Mouse (Mus musculus) forebrain, embryonic 14.5 days (tissue): ENCODE data around the gene Palm2. TPM values are rescaled to one million over a fixed set of nuclear protein-coding genes. Genes with fewer than 3 reads are reported as not detected.

Experiments
- ATAC-seq: fragments of 200-750 bp; cut with Nextera tagmentation; 2 replicates; pipeline ENCODE4 v1.8.0; 2017; ENCODE audit warnings: mild to moderate bottlenecking, moderate library complexity
- DNase-seq: peaks from one replicate; pipeline ENCODE4 v3.0.0-alpha.2; 2015; ENCODE audit warnings: low spot score
- H3K27ac ChIP-seq: fragments of 300-500 bp; sonication (generic); 2 replicates; pipeline ENCODE4 v1.5.1; 2014; ENCODE audit warnings: low read depth, mild to moderate bottlenecking, control low read depth, low read length, moderate library complexity
- H3K27me3 ChIP-seq: fragments of 300-500 bp; sonication (generic); replicated peaks from 2 replicates; pipeline ENCODE4 v1.6.1; 2014; ENCODE audit warnings: low read length, control low read depth, mixed read lengths; ENCODE audit not compliant: control insufficient read depth, insufficient read depth
- H3K36me3 ChIP-seq: fragments of 300-500 bp; sonication (generic); 2 replicates; pipeline ENCODE4 v1.6.1; 2014; ENCODE audit warnings: low read length, control low read depth; ENCODE audit not compliant: control insufficient read depth, insufficient read depth
- H3K4me1 ChIP-seq: fragments of 300-500 bp; sonication (generic); 2 replicates; pipeline ENCODE4 v1.6.1; 2014; ENCODE audit warnings: antibody characterized with exemption, low read length, control low read depth; ENCODE audit not compliant: control insufficient read depth, insufficient read depth
- H3K4me2 ChIP-seq: fragments of 300-500 bp; sonication (generic); 2 replicates; pipeline ENCODE4 v1.6.1; 2014; ENCODE audit warnings: mild to moderate bottlenecking, control low read depth, low read length
- H3K4me3 ChIP-seq: fragments of 300-500 bp; sonication (generic); 2 replicates; pipeline ENCODE4 v1.5.1; 2014; ENCODE audit warnings: low read depth, low read length, control low read depth
- H3K9ac ChIP-seq: fragments of 300-500 bp; sonication (generic); 2 replicates; pipeline ENCODE4 v1.6.1; 2014; ENCODE audit warnings: mild to moderate bottlenecking, low read length, control low read depth, moderate library complexity
- H3K9me3 ChIP-seq: fragments of 300-500 bp; sonication (generic); replicated peaks from 2 replicates; pipeline ENCODE4 v1.6.1; 2016; ENCODE audit warnings: low read length, control low read depth, mixed read lengths; ENCODE audit not compliant: control insufficient read depth
- WGBS: fragments of 180-500 bp; shearing (Covaris S2); extraction: QIAGEN DNeasy Blood & Tissue Kit; methylation state at CpG from one replicate; pipeline ENCODE4 v1.1.7; 2014; 5-methylcytosine and 5-hydroxymethylcytosine counted together
- polyA plus RNA-seq: library from polyadenylated mRNA; unstranded; fragments of >200 nt; fragmentation: Nextera tagmentation; extraction: Ambion mirVana; gene quantifications from 2 replicates; pipeline ENCODE4 v1.2.1, GENCODE M21; 2014

Palm2 gene
- polyA plus RNA-seq, 1 experiment from 2014 or later, result 2.3 TPM

- Histone ChIP-seq H3K4me1 (no peaks in the 10 kb centered on the region), H3K9ac (no peak overlapping the region), H3K4me2 (no peak overlapping the region), H3K4me3 (no peak overlapping the region), H3K27ac (no peak overlapping the region), H3K27me3 (no peaks in the 10 kb centered on the region), H3K36me3 (no peaks in the 10 kb centered on the region), H3K9me3 (no peaks in the 10 kb centered on the region)
- no peak for ATAC-seq
- WGBS, result 87% methylated on average over 8 of the region's 8 CpGs
- DNase-seq, result no peak
These were observed 217.5 kb downstream of the Palm2 start for GRCm38 (mm10) chr4:57651547-57651946.

GRCm38 (mm10) chr4:57652185-57652904, 218.3 kb downstream of the Palm2 start:
- Histone ChIP-seq H3K27me3 (no peaks in the 10 kb centered on the region), H3K4me3 (no peak overlapping the region), H3K36me3 (no peaks in the 10 kb centered on the region), H3K27ac (no peak overlapping the region), H3K4me1 (no peaks in the 10 kb centered on the region), H3K4me2 (no peak overlapping the region), H3K9me3 (no peaks in the 10 kb centered on the region), H3K9ac (no peak overlapping the region)
- WGBS, result 75% methylated on average over 5 of the region's 5 CpGs
- DNase-seq, result no peak
- no peak for ATAC-seq

GRCm38 (mm10) chr4:57655966-57656365, 221.9 kb downstream of the Palm2 start:
- Histone ChIP-seq H3K4me1 (no peaks in the 10 kb centered on the region), H3K27me3 (no peaks in the 10 kb centered on the region), H3K36me3 (no peaks in the 10 kb centered on the region), H3K27ac (no peak overlapping the region), H3K4me3 (no peak overlapping the region), H3K9me3 (no peaks in the 10 kb centered on the region), H3K4me2 (no peak overlapping the region), H3K9ac (no peak overlapping the region)
- DNase-seq (no peak), ATAC-seq (no peak)
- 79% methylated on average over 1 of the region's 1 CpGs for whole genome bisulfite sequencing

- H3K36me3 ChIP-seq, result no peaks in the 10 kb centered on the region
- no peaks in the 10 kb centered on the region for H3K27me3 ChIP-seq
- DNase-seq (no peak), ATAC-seq (no peak)
- H3K4me2 ChIP-seq, result no peak overlapping the region
- H3K27ac ChIP-seq, result no peak overlapping the region
- 93% methylated on average over 12 of the region's 12 CpGs for WGBS
- no peak overlapping the region for H3K9ac ChIP-seq
- H3K9me3 ChIP-seq, result no peaks in the 10 kb centered on the region
- no peaks in the 10 kb centered on the region for H3K4me1 ChIP-seq
- H3K4me3 ChIP-seq, result no peak overlapping the region
These were observed 222.3 kb downstream of the Palm2 start for GRCm38 (mm10) chr4:57656388-57656787.

GRCm38 (mm10) chr4:57656861-57657260, 222.8 kb downstream of the Palm2 start:
- H3K4me3 ChIP-seq, result no peak overlapping the region
- no peaks in the 10 kb centered on the region for H3K9me3 ChIP-seq
- DNase-seq (no peak), ATAC-seq (no peak)
- 85% methylated on average over 3 of the region's 3 CpGs for WGBS
- H3K27me3 ChIP-seq, result no peaks in the 10 kb centered on the region
- no peak overlapping the region for H3K27ac ChIP-seq
- H3K4me1 ChIP-seq, result no peaks in the 10 kb centered on the region
- H3K9ac ChIP-seq, result no peak overlapping the region
- H3K4me2 ChIP-seq, result no peak overlapping the region
- no peaks in the 10 kb centered on the region for H3K36me3 ChIP-seq

- Histone ChIP-seq H3K27ac (no peak overlapping the region), H3K4me2 (no peak overlapping the region), H3K4me3 (no peak overlapping the region), H3K9ac (no peak overlapping the region), H3K36me3 (no peaks in the 10 kb centered on the region), H3K4me1 (no peaks in the 10 kb centered on the region), H3K9me3 (no peaks in the 10 kb centered on the region), H3K27me3 (no peaks in the 10 kb centered on the region)
- DNase-seq, result peak; percentile 61
- peak; percentile 61 for ATAC-seq
- 6% methylated on average over 4 of the region's 4 CpGs for WGBS
These were observed 226.4 kb downstream of the Palm2 start for GRCm38 (mm10) chr4:57660470-57660869.

GRCm38 (mm10) chr4:57666101-57666500, 232.1 kb downstream of the Palm2 start:
- Histone ChIP-seq H3K4me3 (no peak overlapping the region), H3K9me3 (no peaks in the 10 kb centered on the region), H3K9ac (no peak overlapping the region), H3K27me3 (no peaks in the 10 kb centered on the region), H3K4me2 (no peak overlapping the region), H3K4me1 (no peaks in the 10 kb centered on the region), H3K27ac (no peak overlapping the region), H3K36me3 (no peaks in the 10 kb centered on the region)
- ATAC-seq (no peak), DNase-seq (no peak)
- 85% methylated on average over 3 of the region's 3 CpGs for WGBS

GRCm38 (mm10) chr4:57670813-57671469, 236.9 kb downstream of the Palm2 start:
- Histone ChIP-seq H3K9me3 (no peaks in the 10 kb centered on the region), H3K27ac (no peak overlapping the region), H3K4me3 (no peak overlapping the region), H3K4me2 (no peak overlapping the region), H3K27me3 (no peaks in the 10 kb centered on the region), H3K36me3 (no peaks in the 10 kb centered on the region), H3K4me1 (no peaks in the 10 kb centered on the region), H3K9ac (no peak overlapping the region)
- DNase-seq, result peak; percentile 42
- no peak for ATAC-seq
- WGBS, result 73% methylated on average over 7 of the region's 7 CpGs

GRCm38 (mm10) chr4:57672541-57672940, 238.5 kb downstream of the Palm2 start:
- H3K27me3 ChIP-seq, result no peaks in the 10 kb centered on the region
- no peak for DNase-seq
- H3K4me3 ChIP-seq, result no peak overlapping the region
- no peaks in the 10 kb centered on the region for H3K9me3 ChIP-seq
- no peaks in the 10 kb centered on the region for H3K4me1 ChIP-seq
- no peak for ATAC-seq
- no peak overlapping the region for H3K4me2 ChIP-seq
- H3K9ac ChIP-seq, result no peak overlapping the region
- WGBS, result 79% methylated on average over 4 of the region's 4 CpGs
- H3K27ac ChIP-seq, result no peak overlapping the region
- H3K36me3 ChIP-seq, result no peaks in the 10 kb centered on the region
